Mouse (Mus musculus): Measurements from ENCODE around the gene Tas2r143.

The Tas2r143 gene

GRCm38 (mm10) chr6:42365215-42365614, 34.8 kb upstream of the Tas2r143 start:
- no peak for DNase-seq (ENCODE audit: low spot score in 2 of 2)

GRCm38 (mm10) chr6:42369870-42370269, 30.2 kb upstream of the Tas2r143 start:
- no peak for DNase-seq (ENCODE audit: low spot score in 2 of 2)

DNA sequence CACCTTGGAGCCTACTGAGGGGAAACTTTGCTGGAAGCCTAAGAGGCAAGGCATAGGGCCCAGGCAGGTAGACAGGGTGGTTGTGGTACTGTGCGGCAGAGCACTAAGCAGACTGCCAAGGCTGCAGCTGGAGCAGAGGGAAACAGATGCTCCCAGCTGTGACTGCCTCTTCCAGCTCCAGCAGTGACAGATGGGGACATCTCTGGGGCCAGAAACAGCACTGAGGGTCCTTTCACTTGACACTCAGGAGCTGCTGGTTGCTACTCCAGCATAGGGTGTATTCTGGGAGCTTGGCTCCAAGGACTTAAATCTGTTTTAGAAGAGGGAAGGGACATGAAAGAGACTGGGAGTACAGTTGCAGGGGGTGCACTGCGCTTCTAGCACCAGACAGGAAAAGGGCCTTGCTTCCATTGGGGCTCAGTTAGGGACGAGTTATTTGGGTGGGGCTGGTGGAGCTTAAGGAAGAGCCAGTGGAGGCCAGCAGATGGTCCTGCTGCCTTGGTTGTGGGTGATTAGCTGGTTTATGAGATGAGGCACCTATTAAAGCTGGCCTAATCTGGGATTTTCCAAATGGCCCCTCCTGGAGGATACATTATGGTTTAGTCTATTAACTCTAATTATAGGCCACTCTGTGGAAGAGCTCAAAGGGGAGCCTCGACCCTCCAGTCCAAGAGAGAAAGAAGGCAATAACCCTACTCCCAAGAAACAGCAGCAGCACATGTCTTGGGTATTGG, 29.2 kb upstream of the Tas2r143 start:
- DNase-seq (ENCODE audit: low spot score in 2 of 2) = no peak

- no peak for DNase-seq (ENCODE audit: low spot score in 2 of 2)
These were observed 28.0 kb upstream of the Tas2r143 start for GRCm38 (mm10) chr6:42372001-42372400.

DNA sequence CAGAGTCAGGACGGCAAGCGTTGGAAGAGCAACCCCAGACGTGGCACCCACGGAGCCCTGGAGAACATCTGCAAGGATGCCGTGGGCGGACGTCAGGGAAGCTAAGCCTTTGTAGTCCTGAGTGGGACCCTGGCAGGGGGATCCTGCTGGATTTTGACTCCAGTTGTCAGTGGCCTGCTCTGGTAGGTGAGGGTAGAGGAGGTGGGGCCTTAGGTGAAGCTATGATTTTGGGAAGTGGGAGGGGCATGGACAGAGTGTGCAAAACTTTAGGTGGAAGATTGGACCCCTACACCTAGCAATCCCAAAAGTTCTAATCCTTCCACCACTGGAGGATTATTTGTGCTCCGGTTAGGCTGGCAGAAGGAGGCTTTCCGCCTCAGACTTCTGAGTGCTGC, 27.6 kb upstream of the Tas2r143 start:
- DNase-seq (ENCODE audit: low spot score in 2 of 2) = no peak

GRCm38 (mm10) chr6:42372816-42373547, 27.1 kb upstream of the Tas2r143 start, which contains the start of gene Epha1:
Gene Epha1, minus strand, starts transcription at chr6:42373268.
- peak in 1 of 2 experiments; percentile 67 for DNase-seq (ENCODE audit: low spot score in 2 of 2)

DNA sequence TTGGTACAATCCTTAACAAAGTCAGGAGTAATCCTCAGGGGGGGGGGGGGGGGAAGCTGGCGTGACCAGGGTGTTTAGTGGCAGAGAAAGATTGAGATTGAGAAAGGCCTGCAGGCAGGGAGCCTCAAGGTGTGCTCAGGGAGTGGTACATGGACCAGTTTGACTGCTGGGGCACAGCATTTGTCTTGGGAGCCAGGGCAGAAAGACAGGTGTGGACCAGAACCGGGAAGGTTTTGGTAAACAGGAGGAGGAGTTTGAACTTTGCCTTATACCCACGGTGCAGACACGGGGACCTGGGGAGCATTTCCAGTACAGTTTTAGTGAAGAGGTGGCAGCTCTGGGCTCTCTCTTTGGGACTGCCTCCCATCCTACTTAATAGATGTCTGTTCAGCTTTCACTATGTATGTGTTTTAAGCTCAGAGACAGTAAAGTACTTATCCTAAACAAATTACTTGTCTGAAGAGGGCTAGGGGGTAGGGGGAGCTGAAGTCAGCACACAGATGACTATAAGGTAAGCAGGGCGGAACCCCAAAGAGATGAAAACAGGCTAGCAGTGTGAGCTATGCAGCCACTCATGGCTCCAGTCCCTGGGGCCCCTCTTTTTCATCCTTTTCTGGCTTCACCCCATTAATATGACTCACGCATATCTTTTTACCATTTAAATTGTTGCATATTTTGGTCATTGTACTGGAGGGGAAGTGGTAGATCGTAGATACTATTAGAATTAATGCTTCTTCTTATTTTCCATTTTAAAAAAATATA, 26.2 kb upstream of the Tas2r143 start:
- DNase-seq (ENCODE audit: low spot score in 2 of 2) = no peak

DNA sequence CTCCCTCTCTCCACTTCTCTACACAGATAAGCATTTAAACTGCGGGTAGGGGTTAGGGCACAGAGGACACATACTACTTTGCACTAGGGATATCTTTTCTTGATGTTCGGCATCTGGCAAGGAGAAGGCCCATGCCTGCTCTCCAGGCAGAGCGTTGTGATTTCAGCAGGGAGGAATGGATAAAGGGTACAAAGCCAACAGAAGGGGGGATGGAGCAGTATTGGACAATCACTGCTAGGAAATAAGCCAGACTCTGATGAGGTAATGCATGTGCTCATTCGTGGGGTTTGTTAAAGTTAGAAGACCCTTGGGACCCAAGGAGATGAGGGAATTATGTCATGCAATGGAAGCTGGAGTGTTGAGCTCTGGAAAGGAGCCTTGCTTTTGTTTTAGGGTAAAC, 25.3 kb upstream of the Tas2r143 start:
- DNase-seq (ENCODE audit: low spot score in 2 of 2) = no peak

GRCm38 (mm10) chr6:42375131-42375530, 24.9 kb upstream of the Tas2r143 start:
- no peak for DNase-seq (ENCODE audit: low spot score in 2 of 2)

- DNase-seq (ENCODE audit: low spot score in 2 of 2) = no peak
These were observed 24.0 kb upstream of the Tas2r143 start for GRCm38 (mm10) chr6:42376016-42376415.

DNA sequence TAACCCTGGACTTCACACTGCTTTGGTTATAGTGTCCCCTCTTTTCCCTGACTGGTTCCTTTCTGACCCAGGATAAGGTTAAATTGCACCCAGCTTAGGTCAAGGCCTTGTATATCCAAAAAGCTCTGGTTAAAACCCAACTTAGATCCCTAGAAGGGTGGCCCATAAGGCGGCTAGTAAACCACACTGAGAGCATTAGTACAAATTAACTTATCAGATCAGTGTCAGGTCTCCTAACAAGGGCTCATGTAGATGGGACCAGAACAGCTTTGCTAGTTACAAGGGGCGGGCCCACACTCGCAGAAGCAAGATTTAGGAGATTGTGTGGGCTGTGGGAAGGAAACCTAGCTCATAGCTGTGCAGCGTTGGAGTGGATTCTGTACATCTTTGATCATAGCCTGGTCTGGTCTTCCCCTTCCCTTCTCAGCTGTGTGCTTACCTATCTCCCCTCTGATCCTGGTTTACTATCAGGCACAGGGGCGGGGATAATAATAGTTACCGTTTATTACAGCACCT, 23.5 kb upstream of the Tas2r143 start:
- DNase-seq (ENCODE audit: low spot score in 2 of 2) = no peak

DNA sequence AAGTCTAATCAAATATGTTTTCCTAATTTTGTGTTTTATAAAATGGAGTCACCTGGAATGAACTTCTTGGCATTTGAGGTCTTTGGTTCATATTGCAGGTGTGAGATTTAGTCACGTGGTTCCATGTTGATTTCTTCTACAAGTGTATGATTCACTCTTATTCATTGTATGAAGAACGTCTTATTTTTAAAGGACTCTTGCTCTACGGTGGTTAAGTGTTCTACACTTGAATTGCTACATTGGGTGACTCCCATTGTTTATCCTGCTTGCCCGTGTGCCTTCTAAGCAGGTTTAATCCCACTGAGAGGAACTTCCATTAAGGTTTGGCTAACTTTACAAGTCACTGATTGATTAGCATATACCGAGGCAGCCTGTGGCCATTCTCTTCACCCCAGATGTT, 22.8 kb upstream of the Tas2r143 start:
- no peak for DNase-seq (ENCODE audit: low spot score in 2 of 2)

- no peak for DNase-seq (ENCODE audit: low spot score in 2 of 2)
These were observed 20.5 kb upstream of the Tas2r143 start for GRCm38 (mm10) chr6:42379551-42379950.

- DNase-seq (ENCODE audit: low spot score in 2 of 2) = no peak
These were observed 19.5 kb upstream of the Tas2r143 start for GRCm38 (mm10) chr6:42380416-42381144.

- DNase-seq (ENCODE audit: low spot score in 2 of 2) = no peak
These were observed 18.8 kb upstream of the Tas2r143 start for GRCm38 (mm10) chr6:42381221-42381620.

GRCm38 (mm10) chr6:42381916-42382381, 18.1 kb upstream of the Tas2r143 start:
- no peak for DNase-seq (ENCODE audit: low spot score in 2 of 2)

DNA sequence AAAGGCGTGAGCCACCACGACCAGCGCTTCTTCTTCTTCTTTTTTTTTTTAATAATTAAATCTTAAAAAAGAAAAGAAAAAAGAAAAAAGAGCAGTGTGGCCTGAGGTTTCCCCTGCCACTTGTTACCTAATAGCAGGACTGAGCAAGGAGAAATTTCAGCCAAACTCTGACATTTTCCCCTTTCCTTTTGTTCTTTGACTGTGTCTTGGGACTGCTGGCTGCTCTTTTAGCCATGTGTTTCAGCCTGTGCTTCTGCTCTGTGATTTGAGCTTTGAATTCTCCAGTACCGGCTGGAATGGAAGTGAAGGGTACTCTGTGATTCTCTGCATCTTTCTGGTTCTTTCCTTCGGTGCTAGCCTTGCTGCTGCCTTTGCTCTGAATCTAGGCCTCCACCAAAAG, 16.7 kb upstream of the Tas2r143 start:
- DNase-seq (ENCODE audit: low spot score in 2 of 2) = no peak

DNA sequence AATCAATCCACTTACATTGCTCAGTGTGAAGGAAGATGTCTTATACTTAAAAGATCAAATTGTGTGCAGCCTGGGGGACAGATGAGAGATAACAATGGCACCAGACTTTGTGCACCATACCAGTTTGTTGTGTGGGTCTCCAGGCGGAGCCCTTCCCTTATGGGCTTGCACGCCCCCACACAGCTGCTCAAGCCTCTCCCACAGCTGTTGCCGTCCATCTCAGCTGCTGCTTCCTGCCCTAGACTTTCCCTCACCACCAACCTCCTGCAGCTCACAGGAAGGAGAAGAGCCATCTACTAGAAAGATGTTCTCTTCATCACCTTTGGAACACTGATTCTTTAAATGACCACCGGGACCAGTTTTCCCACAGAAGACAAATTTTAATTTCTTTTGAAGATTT, 14.4 kb upstream of the Tas2r143 start:
- no peak for DNase-seq (ENCODE audit: low spot score in 2 of 2)

DNA sequence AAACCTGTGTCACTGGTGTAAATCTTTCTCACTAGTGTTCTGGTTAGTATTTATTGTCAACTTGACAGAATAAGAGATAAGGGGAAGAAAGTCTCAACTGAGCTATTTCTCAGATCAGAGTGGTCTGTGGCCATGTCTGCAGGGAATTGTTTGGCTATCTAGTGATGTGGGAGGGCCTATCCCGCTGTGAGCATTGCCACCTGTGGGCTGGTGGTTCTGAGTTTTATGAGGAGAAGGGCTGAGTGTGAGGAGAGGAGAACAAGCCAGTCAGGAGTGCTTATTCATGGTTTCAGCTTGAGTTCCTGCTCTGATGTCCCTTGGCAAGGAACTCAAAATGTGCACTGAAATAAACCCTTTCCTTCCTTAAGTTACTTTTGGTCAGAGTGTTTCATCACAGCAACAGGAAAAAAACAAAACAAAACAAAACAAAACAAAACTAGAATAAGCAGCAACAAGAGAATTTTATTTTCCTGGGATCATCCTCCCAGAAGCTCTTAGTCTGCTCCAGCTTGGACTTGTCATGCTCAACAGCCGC, 8.2 kb upstream of the Tas2r143 start:
- DNase-seq (ENCODE audit: low spot score in 2 of 2) = no peak

GRCm38 (mm10) chr6:42395960-42396809, 3.9 kb upstream of the Tas2r143 start:
- peak; percentile 93 to 96 for DNase-seq (ENCODE audit: low spot score in 2 of 2)

All from urinary bladder, postnatal 36 days (tissue).